Mouse (Mus musculus) kidney, postnatal 0 days (tissue): ENCODE results near the gene Acox1. TPM values are rescaled to one million over a fixed set of nuclear protein-coding genes. Genes with fewer than 3 reads are reported as not detected.
A peak's percentile ranks its signal among the peaks of the same experiment; 100 is the strongest.

Experiments used
- ATAC-seq: fragments of 200-750 bp; cut with Nextera tagmentation; replicated peaks from 2 replicates; pipeline ENCODE4 v1.8.0; 2017; ENCODE audit warnings: low read depth, moderate number of reproducible peaks, moderate TSS enrichment, moderate library complexity; ENCODE audit not compliant: low FRiP score
- DNase-seq: peaks from one replicate; pipeline ENCODE4 v3.0.0-alpha.2; 2016; ENCODE audit warnings: low spot score
- H3K27ac ChIP-seq: fragments of 300-500 bp; sonication (generic); 2 replicates; pipeline ENCODE4 v1.5.1; 2014; ENCODE audit warnings: mild to moderate bottlenecking
- H3K27me3 ChIP-seq: fragments of 300-500 bp; sonication (generic); 2 replicates; pipeline ENCODE4 v1.6.1; 2014; ENCODE audit warnings: low read length, mixed read lengths; ENCODE audit not compliant: insufficient read depth
- H3K36me3 ChIP-seq: fragments of 300-500 bp; sonication (generic); 2 replicates; pipeline ENCODE4 v1.6.1; 2014; ENCODE audit warnings: low read length, mixed read lengths; ENCODE audit not compliant: insufficient read depth
- H3K4me1 ChIP-seq: fragments of 300-500 bp; sonication (generic); replicated peaks from 2 replicates; pipeline ENCODE4 v1.6.1; 2014; ENCODE audit warnings: antibody characterized with exemption, low read length, mixed read lengths; ENCODE audit not compliant: insufficient read depth
- H3K4me2 ChIP-seq: fragments of 300-500 bp; sonication (generic); 2 replicates; pipeline ENCODE4 v1.6.1; 2014; ENCODE audit warnings: mild to moderate bottlenecking, low read length, moderate library complexity, mixed read lengths
- H3K4me3 ChIP-seq: fragments of 300-500 bp; sonication (generic); replicated peaks from 2 replicates; pipeline ENCODE4 v1.5.1; 2014; ENCODE audit warnings: low read depth, low read length
- H3K9ac ChIP-seq: fragments of 300-500 bp; sonication (generic); 2 replicates; pipeline ENCODE4 v1.6.1; 2014; ENCODE audit warnings: low read depth, low read length
- H3K9me3 ChIP-seq: fragments of 300-500 bp; sonication (generic); replicated peaks from 2 replicates; pipeline ENCODE4 v1.6.1; 2016; ENCODE audit warnings: low read length, inconsistent platforms, mixed read lengths
- CTCF ChIP-seq: IDR thresholded peaks from 2 replicates; pipeline ENCODE4 v1.5.1; 2016; ENCODE audit warnings: antibody characterized with exemption, low read depth, mild to moderate bottlenecking, moderate library complexity
- WGBS: fragments of 180-500 bp; shearing (Covaris S2); extraction: QIAGEN DNeasy Blood & Tissue Kit; methylation state at CpG from one replicate; pipeline ENCODE4 v1.1.7; 2014; 5-methylcytosine and 5-hydroxymethylcytosine counted together
- polyA plus RNA-seq: library from polyadenylated mRNA; unstranded; fragments of >200 nt; fragmentation: Nextera tagmentation; extraction: Ambion mirVana; gene quantifications from 2 replicates; pipeline ENCODE4 v1.2.1, GENCODE M21; 2015

Acox1 gene
- polyA plus RNA-seq, 1 experiment from 2014 or later = 55.5 TPM

DNA sequence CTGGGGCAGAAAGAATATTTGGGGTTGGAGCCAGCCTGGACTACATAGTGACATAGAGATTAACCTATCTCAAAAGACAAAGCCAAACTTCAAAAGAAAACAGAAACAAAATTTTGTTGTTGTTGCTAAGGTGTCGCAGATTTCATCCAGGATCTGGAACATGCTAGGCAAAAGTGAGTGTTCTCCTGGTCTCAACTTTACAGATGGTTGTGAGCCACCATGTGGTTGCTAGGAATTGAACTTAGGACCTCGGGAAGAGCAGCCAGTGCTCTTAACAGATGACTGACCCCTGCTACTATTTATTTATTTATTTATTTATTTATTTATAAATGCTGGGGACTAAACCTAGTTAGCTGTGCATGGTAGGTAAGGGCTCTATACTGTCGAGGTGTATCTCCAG, 2.5 kb downstream of the Acox1 start:
- peaks cover 9% of the 10 kb centered on the region; the same call in 1 of the 2 replicates for H3K36me3 ChIP-seq
- H3K9me3 ChIP-seq = no peaks in the 10 kb centered on the region
- DNase-seq (no peak), ATAC-seq (no peak)
- TF ChIP-seq CTCF = no peak
- no peak overlapping the region for H3K4me3 ChIP-seq
- 0 out of 2 replicates have a peak overlapping the region, but pooled peaks have one; percentile 80 for H3K4me2 ChIP-seq
- no peaks in the 10 kb centered on the region for H3K27me3 ChIP-seq
- no peak overlapping the region for H3K9ac ChIP-seq
- peaks cover 2% of the 10 kb centered on the region; the same call in 1 of the 2 replicates for H3K4me1 ChIP-seq
- WGBS = 83% methylated on average over 3 of the region's 3 CpGs
- H3K27ac ChIP-seq = peak overlapping the region; percentile 13; the same call in 1 of the 2 replicates

- H3K4me2 ChIP-seq = no peak overlapping the region
- ATAC-seq = 0 out of 2 replicates have a peak, but pooled peaks have one; percentile 15
- no peak overlapping the region for H3K9ac ChIP-seq
- peaks cover 2% of the 10 kb centered on the region; the same call in 1 of the 2 replicates for H3K4me1 ChIP-seq
- 53% methylated on average over 5 of the region's 5 CpGs for WGBS
- H3K4me3 ChIP-seq = no peak overlapping the region
- H3K9me3 ChIP-seq = no peaks in the 10 kb centered on the region
- H3K36me3 ChIP-seq = peaks cover 9% of the 10 kb centered on the region; the same call in 1 of the 2 replicates
- TF ChIP-seq CTCF = peak; percentile 31; the same call in 1 of the 2 replicates
- peak; percentile 54 for DNase-seq
- peak overlapping the region; percentile 51; the same call in 1 of the 2 replicates for H3K27ac ChIP-seq
- no peaks in the 10 kb centered on the region for H3K27me3 ChIP-seq
These were observed 3.6 kb downstream of the Acox1 start for GRCm38 (mm10) chr11:116195252-116195651.

GRCm38 (mm10) chr11:116194619-116195018, 4.2 kb downstream of the Acox1 start:
- no peak overlapping the region; the same call in 1 of the 2 replicates for H3K4me2 ChIP-seq
- 91% methylated on average over 8 of the region's 8 CpGs for WGBS
- no peak for DNase-seq

DNA sequence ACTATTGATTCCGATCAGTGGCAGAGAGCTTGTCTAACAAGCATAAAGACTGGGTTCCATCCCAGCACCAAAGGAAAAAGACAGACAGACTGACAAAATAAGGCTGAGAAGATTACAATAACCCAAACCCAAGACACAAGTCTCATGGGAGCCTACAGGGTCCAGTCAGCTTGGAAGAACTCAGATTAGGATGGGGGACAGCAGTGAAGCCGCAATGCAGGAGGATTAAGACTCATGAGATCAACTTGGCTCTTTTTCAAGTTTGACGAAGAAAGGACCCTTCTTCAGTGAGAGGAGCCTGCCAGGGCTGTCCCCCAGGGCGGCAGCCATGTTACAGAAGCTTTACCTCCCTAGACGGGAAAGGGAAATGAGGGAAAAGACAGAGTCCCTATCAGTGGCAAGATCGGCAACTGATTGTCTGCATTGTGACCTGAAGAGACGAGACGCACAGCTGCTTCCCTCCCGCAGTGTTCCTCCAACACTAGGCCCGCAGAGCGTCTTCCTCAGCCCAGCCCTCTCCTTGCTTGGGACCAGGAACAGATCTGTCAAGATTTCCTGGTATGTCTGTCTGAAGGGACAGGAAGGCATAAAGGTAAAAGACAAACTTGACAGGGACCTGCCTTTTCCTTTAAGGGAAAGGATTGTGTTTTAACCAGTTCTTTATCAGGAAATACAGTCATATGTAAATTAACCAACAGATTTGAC, 11.5 kb downstream of the Acox1 start:
- Histone ChIP-seq H3K9ac (no peak overlapping the region), H3K27ac (no peak overlapping the region), H3K9me3 (no peaks in the 10 kb centered on the region), H3K36me3 (peaks cover 24% of the 10 kb centered on the region), H3K4me1 (no peaks in the 10 kb centered on the region), H3K4me2 (no peak overlapping the region), H3K4me3 (no peak overlapping the region), H3K27me3 (no peaks in the 10 kb centered on the region)
- WGBS = 73% methylated on average over 11 of the region's 11 CpGs
- DNase-seq (no peak), ATAC-seq (no peak)
- TF ChIP-seq CTCF = no peak

More at GRCm38 (mm10) chr11:116194619-116195018, 4.2 kb downstream of the Acox1 start:
- H3K4me3 ChIP-seq = no peak overlapping the region
- TF ChIP-seq CTCF = no peak
- no peak overlapping the region for H3K27ac ChIP-seq
- peaks cover 2% of the 10 kb centered on the region; the same call in 1 of the 2 replicates for H3K4me1 ChIP-seq
- ATAC-seq = no peak
- no peaks in the 10 kb centered on the region for H3K9me3 ChIP-seq
- peaks cover 10% of the 10 kb centered on the region; the same call in 1 of the 2 replicates for H3K36me3 ChIP-seq
- H3K9ac ChIP-seq = no peak overlapping the region
- H3K27me3 ChIP-seq = no peaks in the 10 kb centered on the region

DNA sequence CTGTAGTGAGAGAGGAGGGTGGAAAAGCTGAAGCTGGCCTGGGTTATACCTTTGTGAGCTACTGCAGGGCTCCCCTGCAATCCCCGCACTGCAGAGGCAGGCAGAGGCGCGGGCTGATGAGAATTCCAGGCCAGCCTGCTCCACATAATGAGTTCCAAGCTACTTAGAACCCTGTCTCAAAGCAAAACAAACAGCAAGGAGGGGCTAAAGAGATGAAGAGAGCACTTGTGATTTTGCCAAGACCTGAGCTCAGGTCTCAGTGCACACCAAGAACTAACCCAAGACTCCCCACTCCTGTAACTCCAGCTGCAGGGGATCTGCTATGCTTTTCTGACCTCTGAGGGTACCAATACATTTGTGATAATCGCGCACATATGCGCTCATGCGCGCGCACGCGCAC, 12.5 kb downstream of the Acox1 start:
- 92% methylated on average over 11 of the region's 11 CpGs for WGBS
- Histone ChIP-seq H3K4me3 (no peak overlapping the region), H3K27me3 (no peaks in the 10 kb centered on the region), H3K27ac (no peak overlapping the region), H3K9ac (no peak overlapping the region), H3K36me3 (peaks cover 27% of the 10 kb centered on the region), H3K4me1 (no peaks in the 10 kb centered on the region), H3K4me2 (no peak overlapping the region), H3K9me3 (no peaks in the 10 kb centered on the region)
- ATAC-seq = no peak
- DNase-seq = no peak
- no peak for TF ChIP-seq CTCF

- TF ChIP-seq CTCF = no peak
- Histone ChIP-seq H3K27ac (no peak overlapping the region), H3K4me3 (no peak overlapping the region), H3K9ac (no peak overlapping the region), H3K36me3 (peaks cover 27% of the 10 kb centered on the region), H3K27me3 (no peaks in the 10 kb centered on the region), H3K9me3 (no peaks in the 10 kb centered on the region), H3K4me2 (no peak overlapping the region), H3K4me1 (no peaks in the 10 kb centered on the region)
- ATAC-seq = no peak
- 86% methylated on average over 3 of the region's 3 CpGs for WGBS
- DNase-seq = no peak
These were observed 13.0 kb downstream of the Acox1 start for GRCm38 (mm10) chr11:116185836-116186235.
